Mouse (Mus musculus): ENCODE measurements at regions not wholly inside any gene's neighbourhood (a gene's known extent, or its start where the extent isn't known, plus 50 kb on each side); places are given as distances from the start of the nearest gene placed in this dataset.

GRCm38 (mm10) chr16:29800457-29800856 is 221.3 kb downstream of the Opa1 start:
- DNase-seq, result no peak

- no peak for DNase-seq
Observed at GRCm38 (mm10) chr16:29802085-29802484, 223.0 kb downstream of the Opa1 start.

- no peak for DNase-seq
Observed at GRCm38 (mm10) chr16:29802603-29803002, 223.5 kb downstream of the Opa1 start.

GRCm38 (mm10) chr16:29807859-29808258 is 228.7 kb downstream of the Opa1 start:
- DNase-seq, result no peak

GRCm38 (mm10) chr16:29808851-29809250 is 229.7 kb downstream of the Opa1 start:
- no peak for DNase-seq

- peak; percentile 45 for DNase-seq
Observed at GRCm38 (mm10) chr16:29813411-29814038, 234.4 kb downstream of the Opa1 start.

- DNase-seq, result peak; percentile 86
Observed at GRCm38 (mm10) chr16:29814039-29814438, 234.9 kb downstream of the Opa1 start.

GRCm38 (mm10) chr16:29814655-29815054 is 235.5 kb downstream of the Opa1 start:
- DNase-seq, result no peak

GRCm38 (mm10) chr16:29815200-29815599 is 236.1 kb downstream of the Opa1 start:
- no peak for DNase-seq

GRCm38 (mm10) chr16:29815632-29816337 is 236.7 kb downstream of the Opa1 start:
- no peak for DNase-seq

GRCm38 (mm10) chr16:29816681-29817369 is 237.7 kb downstream of the Opa1 start:
- peak; percentile 86 for DNase-seq

GRCm38 (mm10) chr16:29818807-29819440 is 239.8 kb downstream of the Opa1 start:
- peak; percentile 22 for DNase-seq

- no peak for DNase-seq
Observed at GRCm38 (mm10) chr16:29820704-29821103, 241.6 kb downstream of the Opa1 start.

GRCm38 (mm10) chr16:29822110-29822509 is 242.1 kb upstream of the Hes1 start:
- DNase-seq, result no peak

GRCm38 (mm10) chr16:29822843-29823401 is 241.3 kb upstream of the Hes1 start:
- DNase-seq, result no peak

- DNase-seq, result no peak
Observed at GRCm38 (mm10) chr16:29826927-29827326, 237.3 kb upstream of the Hes1 start.

- DNase-seq, result no peak
Observed at GRCm38 (mm10) chr16:29827776-29828175, 236.4 kb upstream of the Hes1 start.

GRCm38 (mm10) chr16:29829457-29829856 is 234.7 kb upstream of the Hes1 start:
- DNase-seq, result peak; percentile 39

- DNase-seq, result no peak
Observed at GRCm38 (mm10) chr16:29830101-29830500, 234.1 kb upstream of the Hes1 start.

GRCm38 (mm10) chr16:29833298-29833697 is 230.9 kb upstream of the Hes1 start:
- DNase-seq, result no peak

GRCm38 (mm10) chr16:29833875-29834274 is 230.3 kb upstream of the Hes1 start:
- no peak for DNase-seq

- DNase-seq, result no peak
Observed at GRCm38 (mm10) chr16:29834669-29835068, 229.5 kb upstream of the Hes1 start.

All from gastrocnemius, postnatal 25 days (tissue).